17 mouse cellular contexts compared by ENCODE assay signal in genomic region chr3:132704216-132704615, GRCm38 (mm10). TPM values are rescaled to one million over a fixed set of nuclear protein-coding genes. Genes with fewer than 3 reads are reported as not detected.
DNase-seq lines count a peak whose midpoint lies in the region; ATAC-seq lines count a peak whose summit lies in the region.
"Had no signal": no experiment of that assay in that cellular context is flagged by ENCODE, and none has a peak within 500 bp of the region (broad histone marks: within the 10 kb centered on the region; RNA-seq: fewer than 3 reads in every experiment).

No protein-coding gene starts in this region.

- H3K36me3 ChIP-seq in heart, embryonic 12.5 days: peaks cover 6% of the 10 kb centered on the region; the same call in 1 of the 2 replicates
- H3K36me3 ChIP-seq: embryonic facial prominence, embryonic 12.5 days had no signal

- H3K9me3 ChIP-seq in heart, embryonic 12.5 days (replicated peaks): no peaks in the 10 kb centered on the region
- H3K9me3 ChIP-seq: embryonic facial prominence, embryonic 10.5 days; embryonic facial prominence, embryonic 12.5 days; forebrain, embryonic 13.5 days; forebrain, embryonic 15.5 days had no signal

- no peak for ATAC-seq in heart, embryonic 12.5 days (ENCODE audit: insufficient number of reproducible peaks, low FRiP score)
- ATAC-seq in activated CD4-positive, CD25-positive, alpha-beta regulatory T cell, adult 4 months: no peak
- ATAC-seq: forebrain, embryonic 13.5 days; forebrain, embryonic 15.5 days; forebrain, postnatal 0 days had no signal

- 85% methylated on average over 3 of the region's 3 CpGs for WGBS in heart, embryonic 12.5 days

- DNase-seq in adrenal gland, adult 2 months: peak; percentile 50
- DNase-seq in adrenal gland, adult 8-10 months: peak; percentile 19
- DNase-seq in adrenal gland, postnatal 14 days: peak; percentile 18
- DNase-seq in adrenal gland, postnatal 36 days: peak; percentile 26 to 37
- no peak for DNase-seq in cerebellum, postnatal 10 days
- DNase-seq: cerebellum, adult 11 months; cerebellum, adult 18-20 months; cerebellum, adult 8-10 months; cerebellum, adult 9-11 months; cerebellum, postnatal 25 days; forebrain, postnatal 0 days had no signal

- H3K27ac ChIP-seq in heart, embryonic 12.5 days (ENCODE audit: poor library complexity, severe bottlenecking): no peak overlapping the region
- H3K27ac ChIP-seq: embryonic facial prominence, embryonic 10.5 days; embryonic facial prominence, embryonic 12.5 days; forebrain, embryonic 13.5 days; forebrain, embryonic 15.5 days had no signal

- H3K4me1 ChIP-seq in heart, embryonic 12.5 days (replicated peaks): no peaks in the 10 kb centered on the region
- H3K4me1 ChIP-seq: embryonic facial prominence, embryonic 10.5 days; embryonic facial prominence, embryonic 12.5 days; forebrain, embryonic 13.5 days; forebrain, embryonic 15.5 days had no signal

- H3K9ac ChIP-seq in heart, embryonic 12.5 days: no peak overlapping the region
- H3K9ac ChIP-seq: embryonic facial prominence, embryonic 12.5 days; forebrain, embryonic 13.5 days; forebrain, embryonic 15.5 days; forebrain, postnatal 0 days had no signal

- no peaks in the 10 kb centered on the region for H3K27me3 ChIP-seq in heart, embryonic 12.5 days (replicated peaks)
- H3K27me3 ChIP-seq: embryonic facial prominence, embryonic 12.5 days; forebrain, embryonic 13.5 days; forebrain, embryonic 15.5 days had no signal

- H3K4me2 ChIP-seq in heart, embryonic 12.5 days: no peak overlapping the region
- H3K4me2 ChIP-seq: embryonic facial prominence, embryonic 12.5 days; forebrain, embryonic 13.5 days; forebrain, embryonic 15.5 days had no signal

- no peak overlapping the region for H3K4me3 ChIP-seq in heart, embryonic 12.5 days
- H3K4me3 ChIP-seq: embryonic facial prominence, embryonic 10.5 days; embryonic facial prominence, embryonic 12.5 days; forebrain, embryonic 13.5 days; forebrain, embryonic 15.5 days had no signal

RNA-seq across cellular contexts. Expression of gene Aimp1, which starts 20.0 kb away (rescaled TPM):
- total RNA-seq in adrenal gland, adult 2 months (2021): 10 to 100 TPM; 36.6 to 56.2 TPM
- polyA plus RNA-seq in adrenal gland, adult 2 months (2012; rRNA removed): 1.9 and 2.0 TPM in 2 replicates
- total RNA-seq in adrenal gland, adult 8-10 months (2022): 10 to 100 TPM; 48.3 to 57.7 (median 56.0) TPM
- total RNA-seq in adrenal gland, postnatal 14 days (2021): 48.2 and 61.5 TPM in 2 replicates
- 10 to 100 TPM; 52.4 to 55.6 TPM for total RNA-seq in adrenal gland, postnatal 36 days (2021)
- 52.3 and 56.3 TPM in 2 replicates for polyA plus RNA-seq in heart, embryonic 12.5 days (2016; fragmentation: Nextera tagmentation; extraction: Ambion mirVana)
- 100 to 1,000 TPM; 115 to 123 TPM for polyA plus RNA-seq in activated CD4-positive, CD25-positive, alpha-beta regulatory T cell, adult 4 months (2017; shearing (Covaris generic))

RNA-seq across cellular contexts. Expression of gene Tbck, which starts 20.3 kb away (rescaled TPM):
- 10 to 100 TPM; 21.3 to 21.8 TPM for total RNA-seq in adrenal gland, adult 2 months (2021)
- 3.1 and 3.2 TPM in 2 replicates for polyA plus RNA-seq in adrenal gland, adult 2 months (2012; rRNA removed)
- total RNA-seq in adrenal gland, adult 8-10 months (2022): 10 to 100 TPM; 21.0 to 27.6 (median 26.0) TPM
- total RNA-seq in adrenal gland, postnatal 14 days (2021): 19.0 and 21.7 TPM in 2 replicates
- total RNA-seq in adrenal gland, postnatal 36 days (2021): 10 to 100 TPM; 23.4 to 23.7 TPM
- polyA plus RNA-seq in heart, embryonic 12.5 days (2016; fragmentation: Nextera tagmentation; extraction: Ambion mirVana): 14.2 and 15.0 TPM in 2 replicates
- 10 to 100 TPM; 28.0 to 31.0 TPM for polyA plus RNA-seq in activated CD4-positive, CD25-positive, alpha-beta regulatory T cell, adult 4 months (2017; shearing (Covaris generic))

Comparison
In these comparisons a context has a peak if more than half of its experiments do, and no peak if none do; other contexts are left out.
1. DNase-seq: peak in adrenal gland, adult 2 months (single experiment), adrenal gland, adult 8-10 months (single experiment), adrenal gland, postnatal 14 days (single experiment) and adrenal gland, postnatal 36 days (2 of 2); none in cerebellum, postnatal 10 days (0 of 2).